Mouse (Mus musculus): ENCODE data around the gene Mrtfa.

Gene Mrtfa

DNA sequence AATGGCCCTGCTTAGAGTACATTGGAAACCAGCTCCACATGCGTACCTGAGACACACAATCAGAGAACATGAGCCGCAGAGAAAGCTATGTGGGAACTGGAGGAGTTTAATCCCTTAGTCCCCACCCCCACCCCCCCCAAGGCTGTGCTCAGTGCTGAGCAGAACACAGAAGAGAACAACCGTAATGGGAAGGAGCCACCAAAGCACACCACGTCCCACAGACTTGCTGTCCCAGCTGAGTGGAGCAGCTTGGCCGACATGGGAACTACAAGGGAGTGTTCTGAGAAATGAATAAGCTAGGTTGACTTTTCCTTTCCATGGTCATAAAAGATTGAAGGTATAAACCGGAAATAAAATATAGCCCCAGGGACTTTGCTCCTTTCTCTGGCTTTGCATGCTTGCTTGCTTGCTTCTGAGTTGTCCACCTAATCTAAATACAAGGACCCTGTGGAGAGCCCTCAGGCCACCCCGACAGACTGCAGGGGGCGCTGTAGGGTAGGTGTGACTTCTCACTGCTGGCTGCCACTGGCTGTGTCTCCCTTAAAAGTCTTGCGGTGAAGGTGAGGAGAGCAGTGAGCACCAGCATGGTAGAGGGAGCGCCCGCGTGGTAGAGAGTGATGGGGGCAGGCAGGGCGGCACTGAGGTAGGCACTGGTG is 148.2 kb downstream of the Mrtfa start:
- no peaks in the 10 kb centered on the region for H3K27me3 ChIP-seq (ENCODE audit: control insufficient read depth, insufficient read depth, low read length, poor library complexity, severe bottlenecking)
- H3K36me3 ChIP-seq (ENCODE audit: control insufficient read depth, insufficient read depth, low read length, poor library complexity, severe bottlenecking), result peaks cover 4% of the 10 kb centered on the region; the same call in 1 of the 2 replicates
- DNase-seq (ENCODE audit: low read depth, low spot score), result peak; percentile 57

GRCm38 (mm10) chr15:81041767-81042166 is 148.8 kb downstream of the Mrtfa start:
- DNase-seq (ENCODE audit: low read depth, low spot score), result no peak
- Histone ChIP-seq H3K36me3 (ENCODE audit: control insufficient read depth, insufficient read depth, low read length, poor library complexity, severe bottlenecking) (peaks cover 4% of the 10 kb centered on the region; the same call in 1 of the 2 replicates), H3K27me3 (ENCODE audit: control insufficient read depth, insufficient read depth, low read length, poor library complexity, severe bottlenecking) (no peaks in the 10 kb centered on the region)

DNA sequence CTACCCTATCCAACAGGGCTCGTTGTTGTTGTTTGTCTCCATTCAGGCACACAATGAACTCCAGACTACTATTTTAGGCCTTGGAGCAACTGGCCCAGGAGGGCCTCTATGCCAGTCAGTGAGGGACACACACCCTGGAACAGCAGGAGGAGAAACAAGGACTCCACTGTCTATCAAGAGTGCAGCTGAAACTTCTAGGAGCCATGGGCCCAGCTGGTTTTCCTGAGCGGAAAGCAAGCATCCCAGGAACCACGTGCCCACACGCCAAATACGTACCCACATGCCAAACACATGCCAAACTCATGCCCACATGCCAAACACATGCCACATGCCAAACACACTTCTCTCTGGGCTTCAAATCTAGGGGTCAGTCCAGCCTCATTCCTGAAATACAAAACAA is 152.1 kb downstream of the Mrtfa start:
- peaks cover 2% of the 10 kb centered on the region; the same call in 1 of the 2 replicates for H3K36me3 ChIP-seq (ENCODE audit: control insufficient read depth, insufficient read depth, low read length, poor library complexity, severe bottlenecking)
- no peaks in the 10 kb centered on the region for H3K27me3 ChIP-seq (ENCODE audit: control insufficient read depth, insufficient read depth, low read length, poor library complexity, severe bottlenecking)
- no peak for DNase-seq (ENCODE audit: low read depth, low spot score)

GRCm38 (mm10) chr15:81035417-81036162 is 155.0 kb downstream of the Mrtfa start:
- no peak for DNase-seq (ENCODE audit: low read depth, low spot score)
- no peaks in the 10 kb centered on the region for H3K27me3 ChIP-seq (ENCODE audit: control insufficient read depth, insufficient read depth, low read length, poor library complexity, severe bottlenecking)

DNA sequence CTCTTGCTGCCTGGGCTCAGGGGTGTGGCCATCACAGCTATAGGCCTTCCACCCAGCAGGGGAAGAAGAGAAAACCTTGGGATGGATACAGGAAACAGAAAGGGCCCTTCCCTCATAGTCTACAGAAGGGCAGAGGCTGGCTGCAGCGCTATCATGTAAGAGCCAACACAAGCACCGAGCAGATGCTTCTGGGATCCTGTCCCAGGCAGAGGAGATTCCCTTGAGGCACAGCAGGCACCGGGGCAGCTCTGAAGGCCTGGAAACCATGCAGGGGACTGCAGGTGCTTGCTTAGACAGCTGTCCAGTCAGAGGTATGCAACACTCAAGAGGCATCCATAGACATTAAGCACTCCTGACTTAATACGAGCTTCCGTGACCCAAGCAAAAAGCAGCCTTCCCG is 156.4 kb downstream of the Mrtfa start:
- Histone ChIP-seq H3K36me3 (ENCODE audit: control insufficient read depth, insufficient read depth, low read length, poor library complexity, severe bottlenecking) (no peaks in the 10 kb centered on the region; the same call in 1 of the 2 replicates), H3K27me3 (ENCODE audit: control insufficient read depth, insufficient read depth, low read length, poor library complexity, severe bottlenecking) (no peaks in the 10 kb centered on the region)
- no peak for DNase-seq (ENCODE audit: low read depth, low spot score)

More at GRCm38 (mm10) chr15:81035417-81036162, 155.0 kb downstream of the Mrtfa start:
- H3K36me3 ChIP-seq (ENCODE audit: control insufficient read depth, insufficient read depth, low read length, poor library complexity, severe bottlenecking), result peaks cover 2% of the 10 kb centered on the region; the same call in 1 of the 2 replicates

GRCm38 (mm10) chr15:81032941-81033629 is 157.5 kb downstream of the Mrtfa start:
- Histone ChIP-seq H3K27me3 (ENCODE audit: control insufficient read depth, insufficient read depth, low read length, poor library complexity, severe bottlenecking) (no peaks in the 10 kb centered on the region), H3K36me3 (ENCODE audit: control insufficient read depth, insufficient read depth, low read length, poor library complexity, severe bottlenecking) (no peaks in the 10 kb centered on the region; the same call in 1 of the 2 replicates)
- DNase-seq (ENCODE audit: low read depth, low spot score), result peak; percentile 82

DNA sequence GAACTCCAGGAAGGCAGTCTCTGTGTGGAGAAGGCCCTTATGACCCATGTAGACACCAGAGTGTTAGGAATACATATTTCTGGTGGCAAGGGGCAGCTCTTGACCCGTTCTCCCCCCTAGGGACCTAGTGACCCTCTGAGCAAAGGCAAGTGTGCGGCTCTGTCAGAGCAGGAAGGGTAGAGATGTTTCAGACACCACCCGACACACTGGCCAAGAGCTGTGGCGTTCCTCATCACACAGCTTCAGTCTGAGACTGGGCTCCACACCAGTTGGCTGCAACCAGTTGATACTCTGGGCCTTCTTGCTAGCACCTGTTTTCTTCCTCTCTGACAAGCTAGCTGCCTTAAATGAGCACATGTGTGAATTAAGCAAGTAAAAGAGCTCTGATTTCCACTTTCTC is 158.9 kb downstream of the Mrtfa start:
- DNase-seq (ENCODE audit: low read depth, low spot score), result no peak
- H3K27me3 ChIP-seq (ENCODE audit: control insufficient read depth, insufficient read depth, low read length, poor library complexity, severe bottlenecking), result no peaks in the 10 kb centered on the region
- H3K36me3 ChIP-seq (ENCODE audit: control insufficient read depth, insufficient read depth, low read length, poor library complexity, severe bottlenecking), result no peaks in the 10 kb centered on the region; the same call in 1 of the 2 replicates

DNA sequence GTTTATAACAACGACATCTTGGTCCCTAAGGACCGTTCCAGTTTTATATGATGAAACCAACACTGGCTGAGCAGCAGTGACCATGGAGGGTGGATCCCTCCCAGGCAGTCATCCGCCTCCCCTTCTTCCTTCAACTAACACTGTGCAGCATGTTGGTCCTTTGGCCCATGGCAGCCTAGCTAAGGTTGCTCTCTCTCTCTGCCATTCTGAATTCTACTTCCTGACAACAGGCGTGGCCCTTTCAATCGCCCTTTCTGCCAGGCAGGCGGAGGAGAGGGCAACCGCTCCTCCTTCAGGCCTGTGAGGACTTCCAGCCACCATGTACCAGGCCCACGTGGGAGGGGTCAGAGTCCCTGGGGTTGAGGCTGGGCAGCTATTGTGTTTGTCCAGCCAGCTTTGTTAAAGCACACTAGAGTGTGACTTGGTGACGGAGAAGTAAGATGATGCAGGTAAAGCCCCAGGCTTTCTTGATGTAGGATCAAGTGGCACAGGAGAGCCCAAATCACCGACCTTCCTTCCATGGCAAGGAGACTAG is 159.6 kb downstream of the Mrtfa start:
- Histone ChIP-seq H3K36me3 (ENCODE audit: control insufficient read depth, insufficient read depth, low read length, poor library complexity, severe bottlenecking) (no peaks in the 10 kb centered on the region), H3K27me3 (ENCODE audit: control insufficient read depth, insufficient read depth, low read length, poor library complexity, severe bottlenecking) (no peaks in the 10 kb centered on the region)
- no peak for DNase-seq (ENCODE audit: low read depth, low spot score)

GRCm38 (mm10) chr15:81027378-81028173 is 163.0 kb downstream of the Mrtfa start:
- Histone ChIP-seq H3K36me3 (ENCODE audit: control insufficient read depth, insufficient read depth, low read length, poor library complexity, severe bottlenecking) (no peaks in the 10 kb centered on the region), H3K27me3 (ENCODE audit: control insufficient read depth, insufficient read depth, low read length, poor library complexity, severe bottlenecking) (no peaks in the 10 kb centered on the region)
- peak; percentile 90 for DNase-seq (ENCODE audit: low read depth, low spot score)

DNA sequence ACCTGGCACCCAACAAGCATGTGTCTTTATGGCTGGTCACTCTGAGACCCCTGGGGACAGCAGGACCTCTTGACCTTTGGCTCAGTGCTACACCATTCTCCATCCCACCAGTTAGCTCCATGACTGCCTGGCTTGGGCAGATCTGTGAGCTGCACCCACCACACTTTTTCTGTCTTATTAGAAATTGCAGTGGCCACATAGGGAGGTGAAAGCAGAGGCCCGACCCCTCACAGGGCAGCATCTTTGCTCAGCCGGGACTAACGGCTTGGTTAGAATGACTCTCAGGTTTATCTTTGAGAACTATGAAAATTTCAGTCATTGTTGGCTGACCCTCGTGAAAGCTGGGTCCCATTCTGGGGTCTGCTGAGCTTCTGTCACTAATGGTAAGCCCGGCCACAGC is 163.7 kb downstream of the Mrtfa start:
- DNase-seq (ENCODE audit: low read depth, low spot score), result no peak
- Histone ChIP-seq H3K36me3 (ENCODE audit: control insufficient read depth, insufficient read depth, low read length, poor library complexity, severe bottlenecking) (no peaks in the 10 kb centered on the region), H3K27me3 (ENCODE audit: control insufficient read depth, insufficient read depth, low read length, poor library complexity, severe bottlenecking) (no peaks in the 10 kb centered on the region)

DNA sequence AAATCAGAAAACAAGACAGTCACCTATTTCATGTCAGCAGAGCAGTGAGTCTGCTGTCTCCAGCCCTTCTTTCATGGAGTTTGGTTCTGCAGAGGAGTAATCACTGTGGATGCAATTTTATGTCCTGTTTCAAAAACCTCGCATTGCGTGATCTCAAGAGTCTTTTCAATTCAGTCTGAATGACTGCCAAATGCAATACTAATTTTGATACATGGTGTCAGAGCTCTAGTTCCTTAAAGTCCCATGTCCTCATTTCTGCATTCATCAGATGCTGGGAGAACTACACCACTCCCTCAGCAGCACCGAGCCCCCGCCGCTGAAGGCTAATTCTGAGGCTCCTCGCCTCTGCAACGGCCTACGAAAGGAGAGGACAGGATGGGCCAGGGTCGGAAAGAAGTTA is 166.7 kb downstream of the Mrtfa start:
- peaks cover 7% of the 10 kb centered on the region; the same call in 1 of the 2 replicates for H3K36me3 ChIP-seq (ENCODE audit: control insufficient read depth, insufficient read depth, low read length, poor library complexity, severe bottlenecking)
- H3K27me3 ChIP-seq (ENCODE audit: control insufficient read depth, insufficient read depth, low read length, poor library complexity, severe bottlenecking), result no peaks in the 10 kb centered on the region
- DNase-seq (ENCODE audit: low read depth, low spot score), result no peak

DNA sequence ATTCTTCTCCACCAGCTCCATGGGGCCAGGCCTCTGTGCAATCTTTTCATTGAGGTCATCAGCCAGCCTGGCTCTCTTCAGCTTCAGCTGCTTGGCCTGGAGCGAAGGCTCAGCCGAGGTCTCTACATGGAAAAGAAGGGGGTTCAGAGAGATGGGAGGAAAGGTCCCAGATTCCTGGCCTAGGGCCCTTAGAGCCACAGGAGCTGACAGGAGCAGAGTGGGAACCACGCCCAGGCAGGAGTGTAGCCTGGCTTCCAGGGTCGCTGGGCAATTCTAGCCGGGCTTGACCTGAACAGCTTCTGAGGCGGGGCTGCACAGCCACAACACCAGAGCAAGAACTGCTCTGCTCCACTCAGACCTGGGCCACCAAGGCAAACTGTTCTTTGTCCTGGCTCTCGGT is 168.1 kb downstream of the Mrtfa start:
- Histone ChIP-seq H3K27me3 (ENCODE audit: control insufficient read depth, insufficient read depth, low read length, poor library complexity, severe bottlenecking) (no peaks in the 10 kb centered on the region), H3K36me3 (ENCODE audit: control insufficient read depth, insufficient read depth, low read length, poor library complexity, severe bottlenecking) (peaks cover 11% of the 10 kb centered on the region; the same call in 1 of the 2 replicates)
- DNase-seq (ENCODE audit: low read depth, low spot score), result no peak

DNA sequence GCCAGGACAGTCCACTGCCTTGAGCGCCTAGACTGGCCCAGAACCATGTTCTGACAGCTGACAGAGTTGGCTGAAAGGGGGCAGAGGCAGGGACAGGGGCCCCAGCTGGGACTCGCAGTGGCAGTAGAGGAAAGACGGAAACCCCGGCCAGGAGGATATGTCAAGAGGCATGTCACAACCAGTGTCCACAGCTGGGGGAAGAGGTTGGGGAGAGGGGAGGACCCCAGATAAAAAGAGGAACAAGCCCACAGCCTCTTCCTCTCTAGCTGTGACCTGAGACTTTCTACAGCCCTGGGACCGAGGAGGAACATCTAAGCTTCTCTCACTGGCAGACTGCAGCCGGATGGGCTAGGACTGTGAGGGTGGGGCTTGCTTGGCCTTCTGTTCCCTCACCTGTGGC is 169.2 kb downstream of the Mrtfa start:
- peak; percentile 77 for DNase-seq (ENCODE audit: low read depth, low spot score)

DNA sequence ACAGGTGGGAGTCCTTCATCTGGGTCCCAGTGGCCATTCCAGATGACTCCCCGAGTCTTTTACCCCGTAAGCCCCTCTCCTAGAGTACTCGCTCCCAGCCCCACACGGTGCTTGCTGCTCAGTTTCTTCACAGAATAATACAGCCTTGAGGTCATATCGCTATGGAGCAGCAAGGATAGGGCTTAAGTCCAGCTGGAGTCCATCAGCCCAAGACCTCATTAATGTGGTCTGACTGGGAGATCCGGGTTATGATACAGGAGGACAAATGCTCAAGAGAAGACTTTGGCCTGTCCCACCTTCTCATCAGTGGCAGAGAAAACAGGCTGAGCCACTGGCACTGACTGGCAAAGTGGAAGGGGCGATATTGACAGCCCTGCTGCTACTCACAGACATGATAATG is 173.2 kb downstream of the Mrtfa start:
- peaks cover 30% of the 10 kb centered on the region for H3K36me3 ChIP-seq (ENCODE audit: control insufficient read depth, insufficient read depth, low read length, poor library complexity, severe bottlenecking)
- no peak for DNase-seq (ENCODE audit: low read depth, low spot score)
- H3K27me3 ChIP-seq (ENCODE audit: control insufficient read depth, insufficient read depth, low read length, poor library complexity, severe bottlenecking), result no peaks in the 10 kb centered on the region

More for the DNA sequence above, 169.2 kb downstream of the Mrtfa start:
- H3K36me3 ChIP-seq (ENCODE audit: control insufficient read depth, insufficient read depth, low read length, poor library complexity, severe bottlenecking), result peaks cover 20% of the 10 kb centered on the region
- H3K27me3 ChIP-seq (ENCODE audit: control insufficient read depth, insufficient read depth, low read length, poor library complexity, severe bottlenecking), result no peaks in the 10 kb centered on the region

Data from splenic B cell, adult 2 months (primary cell).